Mouse (Mus musculus) C2C12 (cell line): ENCODE data around the gene Kcnk5.

ENCODE experiments used
- CEBPB ChIP-seq: IDR thresholded peaks from one replicate; pipeline ENCODE4 v1.6.1; 2011; ENCODE audit warnings: low read depth, mild to moderate bottlenecking, control low read depth, moderate library complexity
- CTCF ChIP-seq: IDR thresholded peaks from one replicate; pipeline ENCODE4 v1.5.1; 2011; ENCODE audit not compliant: control insufficient read depth, insufficient read depth, insufficient read length
- FOSL1 ChIP-seq: IDR thresholded peaks from one replicate; pipeline ENCODE4 v1.8.0; 2011; ENCODE audit warnings: mild to moderate bottlenecking, low read length; ENCODE audit not compliant: poor library complexity, insufficient read depth, severe bottlenecking
- MAX ChIP-seq: IDR thresholded peaks from one replicate; pipeline ENCODE4 v1.6.1; 2011; ENCODE audit warnings: mild to moderate bottlenecking, control low read depth
- MYOG ChIP-seq: IDR thresholded peaks from one replicate; pipeline ENCODE4 v1.6.1; 2011; ENCODE audit not compliant: control insufficient read depth, insufficient read length; ENCODE audit errors: extremely low read depth
- USF1 ChIP-seq: IDR thresholded peaks from one replicate; pipeline ENCODE4 v1.6.1; 2011; ENCODE audit warnings: low read depth, mild to moderate bottlenecking, control low read depth, moderate library complexity

GRCm38 (mm10) chr14:20224576-20225218 lies 43.1 kb upstream of the Kcnk5 start:
- TF ChIP-seq CTCF (no peak), MAX (no peak), USF1 (no peak), FOSL1 (no peak), CEBPB (no peak), MYOG (no peak)
